Mouse (Mus musculus): ENCODE data around the gene Rhoj.
"Not testable (repeated sequence)": the region's sequence is repeated elsewhere in the genome, so short reads cannot be mapped to it uniquely, and the experiment has no call there.

The Rhoj gene

GRCm38 (mm10) chr12:75389308-75390135, 81.4 kb downstream of the Rhoj start:
- ATAC-seq (ENCODE audit: insufficient number of reproducible peaks, low FRiP score, low TSS enrichment) = peak; percentile 45

GRCm38 (mm10) chr12:75391526-75391925, 83.4 kb downstream of the Rhoj start:
- ATAC-seq (ENCODE audit: insufficient number of reproducible peaks, low FRiP score, low TSS enrichment) = no peak

GRCm38 (mm10) chr12:75394011-75394773, 86.1 kb downstream of the Rhoj start:
- ATAC-seq (ENCODE audit: insufficient number of reproducible peaks, low FRiP score, low TSS enrichment) = no peak

GRCm38 (mm10) chr12:75396616-75397015, 88.5 kb downstream of the Rhoj start:
- ATAC-seq (ENCODE audit: insufficient number of reproducible peaks, low FRiP score, low TSS enrichment) = no peak

GRCm38 (mm10) chr12:75397077-75397476, 89.0 kb downstream of the Rhoj start:
- ATAC-seq (ENCODE audit: insufficient number of reproducible peaks, low FRiP score, low TSS enrichment) = no peak

- ATAC-seq (ENCODE audit: insufficient number of reproducible peaks, low FRiP score, low TSS enrichment) = no peak
These were observed 104.8 kb downstream of the Rhoj start for GRCm38 (mm10) chr12:75412964-75413363.

GRCm38 (mm10) chr12:75414991-75415390, 106.9 kb downstream of the Rhoj start:
- ATAC-seq (ENCODE audit: insufficient number of reproducible peaks, low FRiP score, low TSS enrichment) = no peak

GRCm38 (mm10) chr12:75416681-75417080, 108.6 kb downstream of the Rhoj start, which contains the start of gene Gphb5:
Gene Gphb5 (minus strand): TSS chr12:75416781.
- ATAC-seq (ENCODE audit: insufficient number of reproducible peaks, low FRiP score, low TSS enrichment) = no peak

- ATAC-seq (ENCODE audit: insufficient number of reproducible peaks, low FRiP score, low TSS enrichment) = no peak
These were observed 116.2 kb downstream of the Rhoj start for GRCm38 (mm10) chr12:75424359-75424758.

- ATAC-seq (ENCODE audit: insufficient number of reproducible peaks, low FRiP score, low TSS enrichment) = no peak
These were observed 116.7 kb downstream of the Rhoj start for GRCm38 (mm10) chr12:75424817-75425216.

GRCm38 (mm10) chr12:75425882-75426281, 117.8 kb downstream of the Rhoj start:
- no peak for ATAC-seq (ENCODE audit: insufficient number of reproducible peaks, low FRiP score, low TSS enrichment)

- no peak for ATAC-seq (ENCODE audit: insufficient number of reproducible peaks, low FRiP score, low TSS enrichment)
These were observed 120.6 kb downstream of the Rhoj start for GRCm38 (mm10) chr12:75428719-75429118.

GRCm38 (mm10) chr12:75429685-75430396, 121.7 kb downstream of the Rhoj start:
- ATAC-seq (ENCODE audit: insufficient number of reproducible peaks, low FRiP score, low TSS enrichment) = no peak

GRCm38 (mm10) chr12:75432400-75432799, 124.3 kb downstream of the Rhoj start:
- not testable (repeated sequence) for ATAC-seq (ENCODE audit: insufficient number of reproducible peaks, low FRiP score, low TSS enrichment)

GRCm38 (mm10) chr12:75446245-75446644, 138.1 kb downstream of the Rhoj start:
- no peak for ATAC-seq (ENCODE audit: insufficient number of reproducible peaks, low FRiP score, low TSS enrichment)

- ATAC-seq (ENCODE audit: insufficient number of reproducible peaks, low FRiP score, low TSS enrichment) = no peak
These were observed 140.8 kb downstream of the Rhoj start for GRCm38 (mm10) chr12:75448921-75449320.

- no peak for ATAC-seq (ENCODE audit: insufficient number of reproducible peaks, low FRiP score, low TSS enrichment)
These were observed 141.4 kb downstream of the Rhoj start for GRCm38 (mm10) chr12:75449475-75449966.

- ATAC-seq (ENCODE audit: insufficient number of reproducible peaks, low FRiP score, low TSS enrichment) = no peak
These were observed 141.9 kb downstream of the Rhoj start for GRCm38 (mm10) chr12:75450011-75450410.

- no peak for ATAC-seq (ENCODE audit: insufficient number of reproducible peaks, low FRiP score, low TSS enrichment)
These were observed 142.5 kb downstream of the Rhoj start for GRCm38 (mm10) chr12:75450592-75450991.

All from cerebellum, adult (tissue).